Mouse (Mus musculus): ENCODE results near the gene Sept10.
"Not testable (repeated sequence)": the region's sequence is repeated elsewhere in the genome, so short reads cannot be mapped to it uniquely, and the experiment has no call there.

The Sept10 gene

GRCm38 (mm10) chr10:59119811-59120210 lies 101.8 kb downstream of the Sept10 start:
- DNase-seq, result no peak

- no peak for DNase-seq
Measured at GRCm38 (mm10) chr10:59119001-59119400, 102.6 kb downstream of the Sept10 start.

- no peak for DNase-seq
Measured at GRCm38 (mm10) chr10:59117555-59117954, 104.1 kb downstream of the Sept10 start.

GRCm38 (mm10) chr10:59116331-59116730 lies 105.3 kb downstream of the Sept10 start:
- DNase-seq, result no peak

- DNase-seq, result no peak
Measured at GRCm38 (mm10) chr10:59115691-59116090, 106.0 kb downstream of the Sept10 start.

- DNase-seq, result no peak
Measured at GRCm38 (mm10) chr10:59114535-59115291, 106.9 kb downstream of the Sept10 start.

- no peak for DNase-seq
Measured at GRCm38 (mm10) chr10:59113386-59113785, 108.3 kb downstream of the Sept10 start.

- no peak for DNase-seq
Measured at GRCm38 (mm10) chr10:59112755-59113154, 108.9 kb downstream of the Sept10 start.

GRCm38 (mm10) chr10:59110386-59110785 lies 111.3 kb downstream of the Sept10 start:
- no peak for DNase-seq

- DNase-seq, result peak; percentile 62
Measured at GRCm38 (mm10) chr10:59109015-59109414, 112.6 kb downstream of the Sept10 start.

GRCm38 (mm10) chr10:59106644-59107043 lies 115.0 kb downstream of the Sept10 start:
- no peak for DNase-seq

- DNase-seq, result no peak
Measured at GRCm38 (mm10) chr10:59105885-59106284, 115.8 kb downstream of the Sept10 start.

GRCm38 (mm10) chr10:59104683-59105082 lies 117.0 kb downstream of the Sept10 start:
- DNase-seq, result no peak

GRCm38 (mm10) chr10:59103076-59103475 lies 118.6 kb downstream of the Sept10 start:
- not testable (repeated sequence) for DNase-seq

GRCm38 (mm10) chr10:59091988-59092387 lies 129.7 kb downstream of the Sept10 start:
- DNase-seq, result no peak
